Mouse (Mus musculus) ES-CJ7 (cell line): Measurements from ENCODE around the gene Fkbp14.
A peak's percentile ranks its signal among the peaks of the same experiment; 100 is the strongest.

ENCODE experiments used
- DNase-seq: peaks from one replicate; pipeline ENCODE4 v3.0.0; 2011; ENCODE audit warnings: low read depth, low spot score

Fkbp14 gene

DNA sequence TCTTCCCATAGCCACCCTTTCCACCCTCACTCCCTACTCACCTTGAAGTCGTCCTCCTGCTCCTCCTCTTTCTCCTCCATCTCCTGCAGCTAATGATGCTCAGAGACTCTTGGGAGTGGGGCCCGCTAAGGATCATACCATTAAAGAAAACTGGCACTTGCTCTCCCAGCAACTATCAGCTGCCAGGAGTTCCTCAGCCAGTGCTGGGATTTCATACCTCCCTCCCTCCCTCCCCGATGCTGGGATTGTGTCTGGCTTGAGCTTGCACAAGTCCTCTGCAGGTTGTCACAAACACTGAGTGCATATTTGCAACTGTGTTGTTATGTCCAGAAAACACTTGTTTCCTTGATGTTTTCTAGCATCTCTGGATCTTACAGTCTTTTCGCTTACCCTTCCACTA is at the start of gene Fkbp14:
Gene Fkbp14, minus strand, starts transcription at position 101 of the 400 bp plus-strand sequence.
- DNase-seq, result no peak

GRCm38 (mm10) chr6:54643181-54643580 is 46.1 kb upstream of the Fkbp14 start:
- DNase-seq, result no peak

- no peak for DNase-seq
Observed at GRCm38 (mm10) chr6:54641953-54642352, 44.8 kb upstream of the Fkbp14 start.

- DNase-seq, result no peak
Observed at GRCm38 (mm10) chr6:54639877-54640276, 42.8 kb upstream of the Fkbp14 start.

DNA sequence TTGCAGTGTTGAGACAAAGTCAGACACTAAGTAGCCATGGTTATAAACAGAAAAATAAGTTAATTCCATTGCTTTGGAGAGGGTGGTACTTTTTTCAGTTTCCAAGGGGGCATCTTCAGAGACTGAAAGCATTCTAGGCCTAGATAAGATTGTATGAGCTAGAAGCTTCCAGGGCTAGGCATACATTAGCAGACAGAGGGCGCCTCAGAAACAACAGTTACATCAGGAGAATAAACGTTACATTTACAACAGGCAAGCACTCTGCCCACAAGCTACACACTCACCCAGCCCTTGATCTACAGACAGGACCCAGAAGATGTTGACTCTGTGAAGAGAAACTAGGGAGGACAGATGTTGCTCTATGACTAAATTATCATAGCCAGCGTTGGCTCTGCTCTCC is 34.4 kb upstream of the Fkbp14 start:
- peak; percentile 11 for DNase-seq

DNA sequence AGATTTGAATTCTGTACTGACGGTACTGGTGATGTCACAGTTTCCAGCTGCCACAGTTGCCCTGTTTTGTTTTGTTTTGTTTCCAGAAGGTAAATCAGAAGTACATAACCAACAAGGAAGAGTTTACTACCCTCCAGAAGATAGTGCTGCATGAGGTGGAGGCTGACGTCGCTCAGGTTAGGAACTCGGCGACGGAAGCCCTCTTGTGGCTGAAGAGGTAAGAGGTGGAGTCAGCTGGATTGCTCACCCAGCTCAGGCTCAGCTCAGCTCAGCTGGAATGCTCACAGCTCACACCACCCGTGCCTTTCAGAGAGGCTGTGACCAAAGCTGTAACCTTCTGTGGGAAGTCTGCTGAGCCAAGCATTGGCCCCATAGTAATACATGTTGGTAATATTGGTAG is 32.6 kb upstream of the Fkbp14 start:
- peak; percentile 51 for DNase-seq

- DNase-seq, result no peak
Observed at GRCm38 (mm10) chr6:54628381-54628780, 31.3 kb upstream of the Fkbp14 start.

DNA sequence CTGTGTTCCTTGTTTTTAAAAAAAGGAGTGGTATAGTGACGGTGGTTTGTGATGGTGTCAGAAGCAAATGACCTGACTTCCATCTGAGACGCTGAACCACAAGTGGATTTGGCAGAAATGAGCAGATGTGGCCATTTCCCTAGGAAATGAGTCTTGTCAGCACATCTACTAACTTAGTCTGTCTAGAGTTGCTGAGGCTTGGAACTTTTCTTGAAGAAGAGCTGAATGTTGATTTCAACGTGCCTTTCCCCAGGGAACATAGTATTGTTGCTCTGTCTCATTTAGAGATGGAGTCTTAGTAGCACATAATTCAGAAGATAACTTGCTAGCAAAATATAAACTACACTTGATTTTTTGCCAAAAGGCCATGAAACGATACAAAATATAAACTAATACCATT is 23.2 kb upstream of the Fkbp14 start:
- no peak for DNase-seq

- no peak for DNase-seq
Observed at GRCm38 (mm10) chr6:54619530-54619929, 22.4 kb upstream of the Fkbp14 start.

DNA sequence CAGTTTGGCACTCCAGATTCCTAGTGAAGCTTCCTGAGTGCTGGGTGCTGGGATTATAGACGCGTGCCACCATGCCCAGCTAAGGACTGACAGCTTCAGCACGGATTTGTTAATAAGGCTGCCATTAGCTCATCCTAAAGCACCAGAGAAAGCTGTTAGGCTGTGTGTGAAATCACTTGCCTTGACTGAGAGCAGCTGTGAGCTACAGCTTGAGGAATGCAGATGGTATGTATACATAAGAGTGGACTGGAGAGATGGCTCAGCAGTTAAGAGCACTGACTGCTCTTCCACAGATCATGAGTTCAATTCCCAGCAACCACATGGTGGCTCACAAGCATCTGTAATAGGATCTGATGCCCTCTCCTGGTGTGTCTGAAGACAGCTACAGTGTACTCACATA is 20.3 kb upstream of the Fkbp14 start:
- DNase-seq, result no peak

GRCm38 (mm10) chr6:54606241-54606640 is 9.1 kb upstream of the Fkbp14 start:
- DNase-seq, result no peak

DNA sequence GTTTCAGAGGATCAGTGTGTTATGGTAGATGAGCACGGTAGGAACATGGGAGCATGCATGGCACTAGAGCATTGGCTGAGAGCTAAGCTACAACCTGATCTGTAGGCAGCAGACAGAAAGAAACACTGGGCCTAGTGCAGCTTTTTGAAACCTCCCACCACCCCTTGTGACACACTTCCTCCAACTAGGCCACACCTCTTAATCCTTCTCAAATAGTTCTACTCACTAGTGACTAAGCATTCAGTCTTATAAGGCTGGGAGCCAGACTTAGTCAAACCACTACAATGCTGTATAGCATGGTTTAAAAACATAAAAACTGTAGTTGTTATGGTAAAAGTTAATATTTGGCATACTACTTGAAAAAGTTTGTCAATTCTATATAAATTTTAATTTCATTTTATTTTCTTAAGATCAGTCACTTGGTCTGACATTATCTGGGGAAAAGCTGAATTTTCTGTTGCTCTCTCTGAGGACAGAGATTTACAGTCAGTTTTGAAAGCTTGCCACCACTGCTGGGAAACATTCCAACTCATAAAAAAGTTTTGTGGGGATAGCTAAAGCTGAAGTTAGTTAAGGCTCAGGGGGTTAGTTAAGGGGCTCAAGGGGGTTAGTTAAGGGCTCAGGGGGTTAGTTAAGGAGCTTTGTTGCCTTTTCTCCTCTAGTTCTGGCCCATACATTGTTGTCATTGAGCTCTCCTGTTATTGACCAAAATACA is 7.0 kb upstream of the Fkbp14 start:
- DNase-seq, result no peak

DNA sequence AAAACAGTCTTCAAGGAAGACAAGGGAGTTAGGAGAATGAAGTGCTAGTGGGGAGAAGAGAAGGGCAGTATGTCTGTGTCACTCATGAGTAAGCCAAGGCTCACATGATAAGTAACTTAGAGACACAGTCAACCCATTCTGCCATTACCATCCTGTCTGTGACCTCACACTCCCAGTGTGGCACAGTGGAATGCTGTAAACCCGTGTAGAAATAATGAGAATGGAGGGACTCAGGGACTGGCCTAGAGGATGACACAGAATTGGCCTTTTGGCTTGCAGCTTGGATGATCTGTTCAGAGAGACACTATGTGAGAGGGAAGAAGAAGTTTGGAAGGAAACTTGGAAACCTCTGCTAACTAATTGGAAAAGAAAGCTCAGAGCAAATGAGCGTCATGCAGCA is 5.8 kb upstream of the Fkbp14 start:
- no peak for DNase-seq

DNA sequence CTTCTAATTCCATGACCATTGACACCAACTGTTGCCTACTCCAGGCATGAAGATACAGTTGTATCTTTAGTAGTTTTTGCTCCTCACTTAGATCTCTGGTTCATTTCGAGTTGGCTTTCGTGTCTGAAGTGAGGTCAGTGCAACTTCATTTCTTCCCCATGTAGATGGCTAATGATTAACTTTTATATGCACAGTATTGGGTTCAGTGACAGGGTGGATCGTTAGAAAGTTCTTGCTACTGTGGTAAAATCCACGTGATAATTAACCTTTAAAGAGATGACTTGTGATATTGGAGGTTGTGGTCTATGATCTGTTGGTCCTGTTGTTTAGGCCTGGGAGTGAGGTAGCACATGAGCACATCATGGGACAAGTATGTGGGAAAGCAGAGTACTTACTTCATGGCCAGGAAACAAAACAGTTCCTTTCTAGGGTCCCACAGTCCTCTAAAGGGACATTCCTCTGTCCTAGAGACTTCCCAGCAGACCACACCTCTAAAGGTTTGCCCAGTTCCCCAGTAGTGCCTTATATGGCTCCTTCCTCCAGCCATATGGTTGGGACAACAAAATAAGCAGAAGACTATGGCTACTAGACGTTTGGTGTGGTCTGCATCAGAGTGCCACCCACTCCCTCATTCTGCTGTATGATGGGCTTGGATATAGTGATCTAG is 3.7 kb upstream of the Fkbp14 start:
- no peak for DNase-seq

- DNase-seq, result no peak
Observed at GRCm38 (mm10) chr6:54597711-54598110, 603 bp upstream of the Fkbp14 start.

- no peak for DNase-seq
Observed at GRCm38 (mm10) chr6:54595330-54595878, 1.7 kb downstream of the Fkbp14 start.

DNA sequence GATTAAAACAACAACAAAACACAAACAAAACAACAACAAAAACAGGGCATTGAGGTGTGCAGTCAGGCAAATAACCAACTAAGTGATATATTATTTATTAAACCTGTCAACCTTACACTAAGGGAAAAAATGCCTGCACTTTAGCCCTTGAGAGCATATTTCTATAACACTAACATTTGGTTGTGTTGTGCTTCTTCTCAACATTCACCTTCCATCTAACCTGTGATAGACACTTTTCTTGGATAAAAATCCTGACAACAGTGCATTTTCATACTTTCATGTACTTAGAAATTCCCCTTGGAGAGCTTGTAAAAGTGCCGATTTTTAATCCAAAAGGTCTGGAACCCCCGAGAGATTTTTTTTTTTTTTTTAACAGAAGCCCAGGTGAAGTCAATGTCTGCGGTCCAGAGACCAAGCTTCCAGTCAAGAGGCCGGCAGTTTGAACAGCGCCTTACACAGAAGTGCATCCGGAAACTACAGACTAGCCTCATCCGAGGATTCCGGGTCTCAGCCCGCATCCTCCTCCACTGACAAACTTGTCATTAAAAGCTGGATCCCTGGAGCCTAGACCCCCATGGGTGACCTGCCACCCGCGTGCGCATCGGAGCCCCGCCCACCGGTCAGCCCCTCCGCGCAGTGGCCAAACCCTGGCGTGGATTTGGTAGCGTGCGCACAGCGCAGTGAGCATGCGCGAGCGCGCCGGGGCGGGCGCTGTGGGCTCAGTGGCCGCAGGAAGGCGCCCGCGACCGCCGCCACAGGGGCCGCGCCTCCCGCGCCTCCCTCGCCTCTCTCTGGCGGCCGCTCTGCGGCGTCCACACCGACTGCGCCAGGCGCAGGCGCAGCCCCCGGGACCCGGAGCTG is 2.4 kb downstream of the Fkbp14 start, which contains the start of gene Plekha8:
Gene Plekha8, plus strand, starts transcription at position 643 of the 861 bp plus-strand sequence.
- peak; percentile 92 for DNase-seq

DNA sequence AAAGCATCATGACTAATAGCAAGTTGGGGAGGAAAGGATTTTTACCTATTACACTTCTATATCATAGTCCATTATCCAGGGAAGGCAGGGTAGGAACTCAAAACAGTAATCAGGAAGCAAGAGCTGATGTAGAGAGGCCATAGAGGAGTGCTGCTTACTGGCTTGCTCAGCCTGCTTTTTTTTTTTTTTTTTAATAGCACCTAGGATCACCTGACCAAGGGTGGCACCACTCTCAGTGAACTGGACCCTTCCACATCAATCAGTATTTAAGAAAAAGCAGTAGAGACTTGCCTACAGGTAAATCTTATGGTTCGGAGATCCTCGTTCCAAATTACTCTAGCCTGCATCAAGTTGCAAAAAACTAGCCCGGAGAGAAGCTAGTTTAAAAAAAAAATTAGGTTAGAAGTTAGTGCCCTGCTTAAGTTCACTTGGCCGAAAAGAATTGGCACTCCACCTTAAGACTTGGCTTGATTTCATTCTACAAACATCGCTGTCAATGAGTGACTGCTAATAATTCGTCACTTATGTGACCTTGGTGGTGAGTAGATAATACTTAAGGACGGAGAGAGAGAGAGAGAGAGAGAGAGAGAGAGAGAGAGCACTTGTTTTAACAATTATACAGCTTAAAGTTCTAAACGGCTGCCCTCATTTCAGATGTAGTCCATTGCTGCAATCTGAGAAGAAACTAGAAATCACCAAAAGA is 3.2 kb downstream of the Fkbp14 start:
- DNase-seq, result no peak

DNA sequence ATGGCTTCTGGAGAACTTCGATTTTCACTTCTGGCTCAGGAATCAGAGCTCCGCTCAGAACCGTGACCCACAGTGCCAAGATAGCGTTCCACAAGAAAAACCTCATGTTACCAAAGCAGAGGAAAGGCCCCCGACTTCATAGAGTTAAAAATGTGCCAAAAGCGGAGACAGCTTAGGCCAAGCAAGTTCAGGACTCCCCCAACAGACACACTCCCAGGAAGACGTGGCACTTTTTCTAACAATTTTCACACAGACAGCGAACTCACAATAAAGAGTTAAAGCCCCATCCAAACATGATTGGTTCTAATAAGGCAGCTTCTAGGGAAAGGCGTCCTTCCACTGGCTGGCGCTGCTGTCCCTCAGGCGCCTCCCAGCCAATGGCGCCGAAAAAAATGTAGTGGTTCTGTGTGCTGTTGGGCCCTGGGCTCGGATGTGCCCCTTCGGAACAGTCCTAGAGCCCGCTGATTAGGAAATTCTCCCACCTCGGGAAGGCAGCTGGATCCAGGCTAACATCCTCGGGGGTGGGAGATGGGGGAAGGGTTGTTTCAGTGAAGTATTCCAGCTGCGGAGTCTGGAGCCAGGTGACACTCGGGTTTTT is 4.1 kb downstream of the Fkbp14 start:
- DNase-seq, result peak; percentile 88

DNA sequence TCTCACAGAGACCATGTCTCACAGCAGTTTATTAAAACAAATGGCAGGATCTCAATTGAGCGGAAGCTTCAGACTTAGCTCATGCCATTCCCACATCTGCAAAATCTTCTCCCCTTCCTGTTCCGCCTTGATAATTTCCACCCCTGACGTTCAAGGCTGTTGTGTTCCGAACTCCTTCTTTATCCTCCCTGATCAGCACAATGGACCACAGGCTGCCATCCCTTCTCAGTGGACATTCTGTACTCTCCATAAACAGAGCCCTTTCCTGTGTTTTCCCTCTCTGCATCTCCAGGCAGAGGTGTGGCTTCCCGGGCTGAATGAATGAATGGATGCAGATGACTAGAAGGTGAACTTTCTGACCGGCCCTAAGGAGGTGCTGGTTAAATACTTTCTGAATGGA is 5.3 kb downstream of the Fkbp14 start:
- no peak for DNase-seq

- DNase-seq, result no peak
Observed at GRCm38 (mm10) chr6:54590691-54591090, 6.4 kb downstream of the Fkbp14 start.
